Mouse (Mus musculus) limb, embryonic 14.5 days (tissue): Measurements from ENCODE around the gene Phf2. TPM values are rescaled to one million over a fixed set of nuclear protein-coding genes. Genes with fewer than 3 reads are reported as not detected.

Source experiments
- ATAC-seq: fragments of 200-750 bp; cut with Nextera tagmentation; 2 replicates; pipeline ENCODE4 v1.8.0; 2017; ENCODE audit warnings: low read depth, moderate number of reproducible peaks, moderate TSS enrichment; ENCODE audit not compliant: low FRiP score
- DNase-seq: peaks from one replicate; pipeline ENCODE4 v3.0.0-alpha.2; 2015; ENCODE audit warnings: low spot score
- H3K27ac ChIP-seq: fragments of 300-500 bp; sonication (generic); replicated peaks from 2 replicates; pipeline ENCODE4 v1.5.1; 2014; ENCODE audit warnings: low read depth, mild to moderate bottlenecking, low read length, moderate library complexity, mixed read lengths
- H3K27me3 ChIP-seq: fragments of 300-500 bp; sonication (generic); 2 replicates; pipeline ENCODE4 v1.6.1; 2014; ENCODE audit warnings: low read length, mixed read lengths; ENCODE audit not compliant: control insufficient read depth, insufficient read depth
- H3K36me3 ChIP-seq: fragments of 300-500 bp; sonication (generic); 2 replicates; pipeline ENCODE4 v1.6.1; 2014; ENCODE audit warnings: mild to moderate bottlenecking, low read length, moderate library complexity, mixed read lengths; ENCODE audit not compliant: control insufficient read depth, insufficient read depth
- H3K4me1 ChIP-seq: fragments of 300-500 bp; sonication (generic); 2 replicates; pipeline ENCODE4 v1.6.1; 2014; ENCODE audit warnings: antibody characterized with exemption, low read length, mixed read lengths; ENCODE audit not compliant: control insufficient read depth, insufficient read depth
- H3K4me2 ChIP-seq: fragments of 300-500 bp; sonication (generic); replicated peaks from 2 replicates; pipeline ENCODE4 v1.6.1; 2014; ENCODE audit warnings: low read depth, mild to moderate bottlenecking, low read length, moderate library complexity; ENCODE audit not compliant: severe bottlenecking
- H3K4me3 ChIP-seq: fragments of 300-500 bp; sonication (generic); replicated peaks from 2 replicates; pipeline ENCODE4 v1.5.1; 2014; ENCODE audit warnings: low read length
- H3K9ac ChIP-seq: fragments of 300-500 bp; sonication (generic); 2 replicates; pipeline ENCODE4 v1.6.1; 2014; ENCODE audit warnings: mild to moderate bottlenecking, low read depth, low read length, moderate library complexity; ENCODE audit not compliant: severe bottlenecking
- H3K9me3 ChIP-seq: fragments of 300-500 bp; sonication (generic); 2 replicates; pipeline ENCODE4 v1.6.1; 2016; ENCODE audit warnings: low read length; ENCODE audit not compliant: control insufficient read depth
- POLR2A ChIP-seq: fragments of 200-500 bp; IDR thresholded peaks from 2 replicates; pipeline ENCODE4 v1.8.0; 2012; ENCODE audit warnings: inconsistent platforms, mild to moderate bottlenecking, moderate library complexity, borderline replicate concordance; ENCODE audit not compliant: insufficient read depth, insufficient read length; ENCODE audit errors: extremely low read depth
- WGBS: fragments of 180-500 bp; shearing (Covaris S2); extraction: QIAGEN DNeasy Blood & Tissue Kit; methylation state at CpG from one replicate; pipeline ENCODE4 v1.1.7; 2014; 5-methylcytosine and 5-hydroxymethylcytosine counted together
- polyA plus RNA-seq, 2 experiments: library from polyadenylated mRNA; depleted of rRNA in 1 of 2; stranded (reverse) in 1 of 2; unstranded in 1 of 2; fragments of >200 nt; fragmentation: Nextera tagmentation in 1 of 2; extraction: Ambion mirVana in 1 of 2; gene quantifications; 2 replicates each; pipeline versions ENCODE4 v1.2.1 to v1.2.3; 2012 to 2014

Phf2 gene
- polyA plus RNA-seq, 2 experiments: 13.2 to 40.3 TPM

GRCm38 (mm10) chr13:48869088-48869487 is 1.8 kb downstream of the Phf2 start:
- no peak for TF ChIP-seq POLR2A
- WGBS: 24% methylated on average over 5 of the region's 5 CpGs
- no peaks in the 10 kb centered on the region for H3K9me3 ChIP-seq
- H3K9ac ChIP-seq: peak overlapping the region; percentile 99
- H3K4me3 ChIP-seq: peak overlapping the region; percentile 84
- H3K27ac ChIP-seq: no peak overlapping the region
- peaks cover 22% of the 10 kb centered on the region for H3K4me1 ChIP-seq
- ATAC-seq (no peak), DNase-seq (no peak)
- H3K36me3 ChIP-seq: no peaks in the 10 kb centered on the region; the same call in 1 of the 2 replicates
- H3K4me2 ChIP-seq: peak overlapping the region; percentile 76
- H3K27me3 ChIP-seq: no peaks in the 10 kb centered on the region

GRCm38 (mm10) chr13:48864673-48865356 is 6.1 kb downstream of the Phf2 start:
- no peak overlapping the region for H3K4me2 ChIP-seq
- DNase-seq (no peak), ATAC-seq (no peak)
- H3K9ac ChIP-seq: no peak overlapping the region
- H3K4me3 ChIP-seq: no peak overlapping the region
- no peaks in the 10 kb centered on the region; the same call in 1 of the 2 replicates for H3K36me3 ChIP-seq
- H3K4me1 ChIP-seq: peaks cover 27% of the 10 kb centered on the region
- no peak for TF ChIP-seq POLR2A
- no peak overlapping the region for H3K27ac ChIP-seq
- WGBS: 79% methylated on average over 12 of the region's 12 CpGs
- H3K9me3 ChIP-seq: no peaks in the 10 kb centered on the region
- no peaks in the 10 kb centered on the region for H3K27me3 ChIP-seq

GRCm38 (mm10) chr13:48863556-48863955 is 7.4 kb downstream of the Phf2 start:
- Histone ChIP-seq H3K4me2 (no peak overlapping the region; the same call in 1 of the 2 replicates), H3K27me3 (no peaks in the 10 kb centered on the region), H3K4me3 (no peak overlapping the region), H3K27ac (peak overlapping the region; percentile 65; the same call in 1 of the 2 replicates), H3K9me3 (no peaks in the 10 kb centered on the region), H3K36me3 (no peaks in the 10 kb centered on the region; the same call in 1 of the 2 replicates), H3K4me1 (peaks cover 21% of the 10 kb centered on the region), H3K9ac (no peak overlapping the region)
- ATAC-seq (peak; percentile 47; the same call in 1 of the 2 replicates), DNase-seq (peak; percentile 51)
- TF ChIP-seq POLR2A: no peak
- 13% methylated on average over 9 of the region's 9 CpGs for WGBS

- H3K27ac ChIP-seq: no peak overlapping the region
- WGBS: 88% methylated on average over 1 of the region's 1 CpGs
- peaks cover 35% of the 10 kb centered on the region for H3K4me1 ChIP-seq
- H3K36me3 ChIP-seq: no peaks in the 10 kb centered on the region; the same call in 1 of the 2 replicates
- no peak for TF ChIP-seq POLR2A
- ATAC-seq: no peak
- H3K9ac ChIP-seq: no peak overlapping the region
- H3K27me3 ChIP-seq: no peaks in the 10 kb centered on the region
- no peak overlapping the region for H3K4me2 ChIP-seq
- no peaks in the 10 kb centered on the region for H3K9me3 ChIP-seq
- DNase-seq: no peak
- no peak overlapping the region for H3K4me3 ChIP-seq
Observed at GRCm38 (mm10) chr13:48861913-48862312, 9.0 kb downstream of the Phf2 start.

- no peak overlapping the region for H3K27ac ChIP-seq
- peaks cover 35% of the 10 kb centered on the region for H3K4me1 ChIP-seq
- no peak overlapping the region for H3K9ac ChIP-seq
Observed at GRCm38 (mm10) chr13:48858779-48859178, 12.1 kb downstream of the Phf2 start.

More at GRCm38 (mm10) chr13:48858779-48859178, 12.1 kb downstream of the Phf2 start:
- ATAC-seq (no peak), DNase-seq (no peak)
- H3K36me3 ChIP-seq: no peaks in the 10 kb centered on the region
- WGBS: 84% methylated on average over 4 of the region's 4 CpGs
- H3K9me3 ChIP-seq: no peaks in the 10 kb centered on the region
- H3K4me3 ChIP-seq: no peak overlapping the region
- no peaks in the 10 kb centered on the region for H3K27me3 ChIP-seq
- H3K4me2 ChIP-seq: no peak overlapping the region
- no peak for TF ChIP-seq POLR2A
